Mouse (Mus musculus) spleen, postnatal 10 days (tissue): ENCODE measurements around the gene Nxpe4.
"Not testable (repeated sequence)": the region's sequence is repeated elsewhere in the genome, so short reads cannot be mapped to it uniquely, and the experiment has no call there.

ENCODE experiments used
- DNase-seq, 2 experiments: peaks; one replicate each; pipeline ENCODE4 v3.0.0; 2021 to 2022; ENCODE audit warnings: low spot score in 2 of 2

Gene Nxpe4

GRCm38 (mm10) chr9:48410217-48411035 lies 248.6 kb downstream of the Nxpe4 start:
- DNase-seq = no peak

- no peak for DNase-seq
Observed at GRCm38 (mm10) chr9:48413591-48413990, 251.8 kb downstream of the Nxpe4 start.

GRCm38 (mm10) chr9:48417366-48417765 lies 255.5 kb downstream of the Nxpe4 start:
- DNase-seq = not testable (repeated sequence)

- DNase-seq = no peak
Observed at GRCm38 (mm10) chr9:48417994-48418393, 256.2 kb downstream of the Nxpe4 start.

- no peak for DNase-seq
Observed at GRCm38 (mm10) chr9:48418397-48418796, 256.6 kb downstream of the Nxpe4 start.

GRCm38 (mm10) chr9:48418829-48419228 lies 257.0 kb downstream of the Nxpe4 start:
- no peak for DNase-seq

- peak in 1 of 2 experiments; percentile 38 for DNase-seq
Observed at GRCm38 (mm10) chr9:48420437-48420836, 258.6 kb downstream of the Nxpe4 start.

GRCm38 (mm10) chr9:48421029-48421428 lies 259.2 kb downstream of the Nxpe4 start:
- no peak for DNase-seq

GRCm38 (mm10) chr9:48421561-48421960 lies 259.7 kb downstream of the Nxpe4 start:
- DNase-seq = no peak

- DNase-seq = peak in 1 of 2 experiments; percentile 34
Observed at GRCm38 (mm10) chr9:48422382-48422781, 260.6 kb downstream of the Nxpe4 start.

- no peak for DNase-seq
Observed at GRCm38 (mm10) chr9:48423256-48423655, 261.4 kb downstream of the Nxpe4 start.

- no peak for DNase-seq
Observed at GRCm38 (mm10) chr9:48427176-48427575, 265.4 kb downstream of the Nxpe4 start.

GRCm38 (mm10) chr9:48432449-48432848 lies 270.6 kb downstream of the Nxpe4 start:
- DNase-seq = no peak

GRCm38 (mm10) chr9:48443873-48444272 lies 282.1 kb downstream of the Nxpe4 start:
- DNase-seq = no peak

GRCm38 (mm10) chr9:48444821-48445220 lies 283.0 kb downstream of the Nxpe4 start:
- no peak for DNase-seq

- peak in 1 of 2 experiments; percentile 62 for DNase-seq
Observed at GRCm38 (mm10) chr9:48447783-48448209, 286.0 kb downstream of the Nxpe4 start.
